Mouse (Mus musculus) stomach, postnatal 0 days (tissue): Measurements from ENCODE around the gene Drc7. TPM values are rescaled to one million over a fixed set of nuclear protein-coding genes. Genes with fewer than 3 reads are reported as not detected.

Experiments
- ATAC-seq: fragments of 200-750 bp; cut with Nextera tagmentation; 2 replicates; pipeline ENCODE4 v1.8.0; 2017; ENCODE audit not compliant: low FRiP score, low TSS enrichment
- DNase-seq: peaks from one replicate; pipeline ENCODE4 v3.0.0-alpha.2; 2016; ENCODE audit warnings: low spot score
- H3K27ac ChIP-seq: fragments of 300-500 bp; sonication (generic); replicated peaks from 2 replicates; pipeline ENCODE4 v1.5.1; 2014; ENCODE audit warnings: mild to moderate bottlenecking, control low read depth
- H3K27me3 ChIP-seq: fragments of 300-500 bp; sonication (generic); 2 replicates; pipeline ENCODE4 v1.6.1; 2014; ENCODE audit warnings: low read length; ENCODE audit not compliant: control insufficient read depth, insufficient read depth
- H3K36me3 ChIP-seq: fragments of 300-500 bp; sonication (generic); 2 replicates; pipeline ENCODE4 v1.6.1; 2014; ENCODE audit warnings: low read length, mixed read lengths; ENCODE audit not compliant: control insufficient read depth, insufficient read depth
- H3K4me1 ChIP-seq: fragments of 300-500 bp; sonication (generic); replicated peaks from 2 replicates; pipeline ENCODE4 v1.6.1; 2014; ENCODE audit warnings: antibody characterized with exemption; ENCODE audit not compliant: control insufficient read depth, insufficient read depth
- H3K4me2 ChIP-seq: fragments of 300-500 bp; sonication (generic); replicated peaks from 2 replicates; pipeline ENCODE4 v1.6.1; 2014; ENCODE audit warnings: low read depth, mild to moderate bottlenecking, control low read depth, moderate library complexity
- H3K4me3 ChIP-seq: fragments of 300-500 bp; sonication (generic); 2 replicates; pipeline ENCODE4 v1.5.1; 2014; ENCODE audit warnings: low read depth, low read length, control low read depth
- H3K9ac ChIP-seq: fragments of 300-500 bp; sonication (generic); 2 replicates; pipeline ENCODE4 v1.6.1; 2014; ENCODE audit warnings: mild to moderate bottlenecking, low read length, control low read depth, mixed read lengths
- H3K9me3 ChIP-seq: fragments of 300-500 bp; sonication (generic); 2 replicates; pipeline ENCODE4 v1.6.1; 2016; ENCODE audit warnings: low read length; ENCODE audit not compliant: control insufficient read depth
- CTCF ChIP-seq: IDR thresholded peaks from 2 replicates; pipeline ENCODE4 v1.5.1; 2016; ENCODE audit warnings: antibody characterized with exemption, low read depth, mild to moderate bottlenecking, moderate library complexity
- EP300 ChIP-seq: optimal IDR thresholded peaks from 2 replicates; pipeline ENCODE3; 2016; ENCODE audit warnings: antibody characterized with exemption
- WGBS: fragments of 180-500 bp; shearing (Covaris S2); extraction: QIAGEN DNeasy Blood & Tissue Kit; methylation state at CpG from one replicate; pipeline ENCODE4 v1.1.7; 2014; 5-methylcytosine and 5-hydroxymethylcytosine counted together
- polyA plus RNA-seq: library from polyadenylated mRNA; unstranded; fragments of >200 nt; fragmentation: Nextera tagmentation; extraction: Ambion mirVana; gene quantifications from 2 replicates; pipeline ENCODE4 v1.2.1, GENCODE M21; 2015

Drc7 gene
- polyA plus RNA-seq: 0.04 TPM in 1 of 2 replicates, not detected in the other

GRCm38 (mm10) chr8:95054927-95055510 lies at the start of gene Drc7:
TSS of gene Drc7 (plus strand) at chr8:95055103.
- no peaks in the 10 kb centered on the region for H3K4me1 ChIP-seq

GRCm38 (mm10) chr8:95012442-95012919 lies 42.4 kb upstream of the Drc7 start:
- no peak for TF ChIP-seq CTCF

More at GRCm38 (mm10) chr8:95054927-95055510, at the start of gene Drc7:
- Histone ChIP-seq H3K9ac (no peak within 1 kb of the TSS), H3K27ac (no peak within 1 kb of the TSS), H3K9me3 (no peaks in the 10 kb centered on the region), H3K4me2 (no peak within 1 kb of the TSS), H3K27me3 (no peaks in the 10 kb centered on the region), H3K36me3 (no peaks in the 10 kb centered on the region), H3K4me3 (no peak within 1 kb of the TSS)
- peak; percentile 21 for DNase-seq
- TF ChIP-seq EP300 (no peak), CTCF (no peak)
- 0 out of 2 replicates have a peak, but pooled peaks have one; percentile 62 for ATAC-seq
- WGBS: 27% methylated on average over 2 of the region's 2 CpGs

GRCm38 (mm10) chr8:95015866-95016265 lies 39.0 kb upstream of the Drc7 start:
- no peak overlapping the region for H3K4me2 ChIP-seq
- ATAC-seq (no peak), DNase-seq (no peak)
- no peaks in the 10 kb centered on the region for H3K4me1 ChIP-seq
- H3K36me3 ChIP-seq: no peaks in the 10 kb centered on the region
- TF ChIP-seq EP300: no peak
- TF ChIP-seq CTCF: no peak
- no peaks in the 10 kb centered on the region for H3K9me3 ChIP-seq
- no peaks in the 10 kb centered on the region for H3K27me3 ChIP-seq
- WGBS: 79% methylated on average over 4 of the region's 4 CpGs
- no peak overlapping the region for H3K27ac ChIP-seq
- H3K9ac ChIP-seq: no peak overlapping the region
- H3K4me3 ChIP-seq: no peak overlapping the region

More at GRCm38 (mm10) chr8:95012442-95012919, 42.4 kb upstream of the Drc7 start:
- Histone ChIP-seq H3K27ac (no peak overlapping the region), H3K9me3 (no peaks in the 10 kb centered on the region), H3K4me1 (no peaks in the 10 kb centered on the region), H3K4me3 (no peak overlapping the region), H3K36me3 (no peaks in the 10 kb centered on the region; the same call in 1 of the 2 replicates), H3K27me3 (no peaks in the 10 kb centered on the region), H3K9ac (no peak overlapping the region), H3K4me2 (no peak overlapping the region)
- no peak for ATAC-seq
- 83% methylated on average over 15 of the region's 15 CpGs for WGBS
- no peak for DNase-seq

GRCm38 (mm10) chr8:95016684-95017083 lies 38.2 kb upstream of the Drc7 start:
- 73% methylated on average over 4 of the region's 4 CpGs for WGBS
- no peaks in the 10 kb centered on the region for H3K36me3 ChIP-seq
- no peaks in the 10 kb centered on the region for H3K4me1 ChIP-seq
- no peak for ATAC-seq
- DNase-seq: no peak
- no peak overlapping the region for H3K27ac ChIP-seq
- TF ChIP-seq EP300 (no peak), CTCF (no peak)
- H3K9me3 ChIP-seq: no peaks in the 10 kb centered on the region
- H3K27me3 ChIP-seq: no peaks in the 10 kb centered on the region
- no peak overlapping the region for H3K4me2 ChIP-seq
- no peak overlapping the region for H3K9ac ChIP-seq
- no peak overlapping the region for H3K4me3 ChIP-seq

GRCm38 (mm10) chr8:95017451-95017850 lies 37.5 kb upstream of the Drc7 start, which contains the start of gene Adgrg3:
TSS of gene Adgrg3 (plus strand) at chr8:95017692.
- Histone ChIP-seq H3K4me3 (no peak within 1 kb of the TSS), H3K27me3 (no peaks in the 10 kb centered on the region), H3K9ac (no peak within 1 kb of the TSS), H3K27ac (0 out of 2 replicates have a peak within 1 kb of the TSS, but pooled peaks have one; percentile 4), H3K4me1 (no peaks in the 10 kb centered on the region), H3K4me2 (no peak within 1 kb of the TSS), H3K36me3 (no peaks in the 10 kb centered on the region), H3K9me3 (no peaks in the 10 kb centered on the region)
- DNase-seq: no peak
- TF ChIP-seq CTCF (no peak), EP300 (no peak)
- WGBS: 60% methylated on average over 11 of the region's 11 CpGs
- ATAC-seq: no peak

- 61% methylated on average over 9 of the region's 9 CpGs for WGBS
- Histone ChIP-seq H3K9me3 (no peaks in the 10 kb centered on the region), H3K4me1 (no peaks in the 10 kb centered on the region), H3K27ac (0 out of 2 replicates have a peak overlapping the region, but pooled peaks have one; percentile 4), H3K27me3 (no peaks in the 10 kb centered on the region), H3K4me3 (no peak overlapping the region), H3K9ac (no peak overlapping the region), H3K36me3 (no peaks in the 10 kb centered on the region), H3K4me2 (no peak overlapping the region)
- ATAC-seq (no peak), DNase-seq (no peak)
- TF ChIP-seq CTCF (no peak), EP300 (no peak)
Observed at GRCm38 (mm10) chr8:95017969-95018635, 36.8 kb upstream of the Drc7 start.
